Mouse (Mus musculus) cerebellum, adult 2 months (tissue): ENCODE measurements around the gene Magi2.

Experiments used
- CTCF ChIP-seq: fragments of 200-500 bp; IDR thresholded peaks from 2 replicates; pipeline ENCODE4 v1.5.1; 2011; ENCODE audit warnings: low read depth, mild to moderate bottlenecking, control low read depth, low read length, moderate library complexity, borderline replicate concordance; ENCODE audit not compliant: insufficient read depth
- POLR2A ChIP-seq: fragments of 200-500 bp; IDR thresholded peaks from 2 replicates; pipeline ENCODE4 v1.6.1; 2011; ENCODE audit warnings: low read length, control low read depth, borderline replicate concordance; ENCODE audit not compliant: insufficient read depth

GRCm38 (mm10) chr5:20256933-20257332, 1030.1 kb downstream of the Magi2 start:
- no peak for TF ChIP-seq CTCF
- no peak for TF ChIP-seq POLR2A
